Mouse (Mus musculus): ENCODE data around the gene Mvb12b.
A peak's percentile ranks its signal among the peaks of the same experiment; 100 is the strongest.

The Mvb12b gene

DNA sequence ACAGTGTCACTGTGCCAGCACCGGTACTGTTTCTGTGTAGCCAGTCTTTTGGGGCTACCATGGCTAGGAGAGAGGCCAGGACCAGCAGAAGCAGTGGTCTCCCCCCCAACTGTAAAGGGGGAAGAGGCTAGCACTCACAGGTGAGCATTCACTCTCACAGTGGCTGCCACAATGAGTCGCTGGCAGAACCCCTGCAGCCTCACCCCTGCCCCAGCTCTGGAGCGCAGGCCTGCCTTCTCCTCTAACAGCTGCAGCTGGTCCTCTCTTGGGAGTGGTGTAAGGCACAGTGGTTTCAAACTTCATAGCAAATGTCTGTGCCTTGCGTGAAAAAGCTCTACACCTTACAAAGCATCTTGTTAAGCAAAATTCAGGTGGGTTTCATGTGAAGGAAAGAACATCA, 70.7 kb downstream of the Mvb12b start:
- no peak for DNase-seq (ENCODE audit: low read depth, low spot score)

DNA sequence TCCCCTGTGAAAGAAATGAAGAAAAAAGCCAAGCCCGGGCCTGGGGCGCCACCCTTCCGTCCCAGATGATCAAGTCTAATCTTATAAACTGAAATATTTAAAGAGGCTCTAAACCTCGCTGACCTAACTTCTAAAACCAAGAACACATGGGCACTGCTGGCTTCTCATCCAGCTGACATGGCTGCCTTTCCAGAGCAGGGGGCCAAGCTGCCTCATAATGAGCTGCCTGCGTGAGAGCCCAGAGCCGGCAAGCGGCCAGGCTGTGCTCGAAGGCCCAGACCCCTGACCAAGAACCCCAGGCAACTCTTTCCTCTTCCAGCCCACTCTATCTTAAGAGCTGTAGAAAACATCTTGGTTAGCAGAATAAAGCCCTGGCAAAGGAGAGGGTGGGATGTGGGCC, 73.2 kb downstream of the Mvb12b start:
- no peak for DNase-seq (ENCODE audit: low read depth, low spot score)

DNA sequence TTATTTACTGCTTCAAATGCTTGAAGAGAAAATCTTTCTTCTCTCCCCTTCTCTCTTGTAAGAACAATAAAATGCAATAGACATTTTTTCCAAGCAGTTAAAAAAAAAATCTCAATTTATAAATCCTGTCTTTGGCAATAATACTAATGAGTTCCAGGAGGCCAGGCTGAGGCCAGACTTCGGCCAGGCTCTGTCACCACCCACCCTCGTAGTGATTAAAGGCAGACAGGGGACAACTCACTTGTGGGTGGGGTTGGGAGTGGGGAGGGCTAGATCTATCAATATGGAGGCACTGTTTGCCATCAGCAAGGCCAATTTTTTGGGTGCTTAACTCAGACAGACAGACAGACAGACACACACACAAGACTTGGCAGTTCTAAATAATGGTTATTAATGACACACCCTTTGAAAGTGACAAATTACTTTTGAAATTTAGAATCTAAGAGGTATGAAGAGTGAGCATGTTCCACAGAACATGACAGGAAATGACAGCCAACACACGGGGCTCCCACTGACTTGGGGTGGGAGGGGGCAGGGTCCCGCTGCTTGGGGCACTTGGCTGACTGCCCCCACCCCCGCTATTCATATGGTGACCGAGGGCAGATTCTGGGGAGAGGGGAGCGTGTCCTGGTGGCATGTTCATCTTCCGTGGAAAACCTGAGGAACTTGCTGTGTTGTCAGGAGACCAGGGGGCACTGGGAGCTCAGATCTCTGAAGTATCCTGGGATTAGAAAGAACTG, 74.1 kb downstream of the Mvb12b start:
- no peak for DNase-seq (ENCODE audit: low read depth, low spot score)

DNA sequence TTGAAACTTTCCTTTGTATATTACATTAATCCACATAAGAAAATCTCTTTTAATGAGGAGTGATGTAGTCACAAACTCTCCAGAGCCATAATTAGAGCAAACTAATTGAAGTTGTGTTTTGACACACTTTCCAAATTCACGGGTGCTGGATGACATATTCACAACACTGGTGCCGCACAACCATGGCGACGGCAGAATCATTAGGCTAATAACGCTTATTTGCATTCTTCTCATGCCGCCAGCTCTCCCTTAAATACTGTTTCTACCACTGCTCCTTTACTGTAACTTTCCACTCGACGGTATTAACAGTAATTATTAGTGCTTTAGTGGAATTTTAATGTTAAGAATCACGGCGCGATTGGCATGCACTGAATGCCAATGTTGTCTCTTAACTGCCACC, 74.8 kb downstream of the Mvb12b start:
- no peak for DNase-seq (ENCODE audit: low read depth, low spot score)

DNA sequence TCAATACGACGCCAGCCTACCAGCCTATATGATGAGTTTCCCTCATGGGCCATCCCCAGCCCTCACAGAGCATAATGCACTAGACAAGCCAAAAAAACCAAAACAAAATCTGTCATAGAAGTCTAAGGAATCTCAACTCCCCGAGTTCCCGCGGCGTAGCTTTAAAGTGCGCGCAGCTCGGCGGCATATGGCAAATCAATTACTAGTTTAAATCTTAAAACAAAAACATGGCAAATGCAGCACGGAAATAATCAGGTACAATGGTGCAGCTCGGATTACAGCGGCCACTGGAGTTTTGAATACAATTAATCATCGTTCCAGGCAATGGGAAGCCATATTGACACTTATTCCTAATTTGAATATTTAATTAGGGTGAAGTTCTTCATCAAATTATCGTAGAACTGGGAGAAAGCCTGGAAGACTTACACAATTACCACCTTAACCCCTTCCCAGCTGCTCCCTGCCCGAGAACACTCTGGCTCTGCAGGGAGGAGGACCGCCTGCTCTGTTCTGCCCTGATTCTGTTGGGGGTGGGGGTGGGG, 76.3 kb downstream of the Mvb12b start:
- DNase-seq (ENCODE audit: low read depth, low spot score), result no peak

DNA sequence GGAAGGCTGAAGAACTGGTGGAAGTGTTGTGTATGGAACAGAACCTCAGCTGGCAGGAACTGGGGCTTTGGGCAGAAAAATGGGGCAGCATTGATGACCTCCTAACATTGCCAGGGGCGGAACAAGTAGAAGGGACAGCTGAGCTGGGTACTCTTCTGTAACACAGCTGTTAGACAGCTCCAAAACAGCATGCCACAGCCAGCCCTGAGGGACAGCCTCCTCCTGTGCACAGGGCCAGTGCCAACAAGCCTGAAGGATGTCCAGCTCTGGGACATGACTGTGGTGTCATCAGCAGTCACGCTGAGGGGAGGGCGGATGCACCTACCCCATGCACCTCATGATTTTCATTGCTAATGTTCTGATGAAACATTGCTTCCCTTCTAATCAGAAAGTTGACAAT, 78.7 kb downstream of the Mvb12b start:
- DNase-seq (ENCODE audit: low read depth, low spot score), result no peak

DNA sequence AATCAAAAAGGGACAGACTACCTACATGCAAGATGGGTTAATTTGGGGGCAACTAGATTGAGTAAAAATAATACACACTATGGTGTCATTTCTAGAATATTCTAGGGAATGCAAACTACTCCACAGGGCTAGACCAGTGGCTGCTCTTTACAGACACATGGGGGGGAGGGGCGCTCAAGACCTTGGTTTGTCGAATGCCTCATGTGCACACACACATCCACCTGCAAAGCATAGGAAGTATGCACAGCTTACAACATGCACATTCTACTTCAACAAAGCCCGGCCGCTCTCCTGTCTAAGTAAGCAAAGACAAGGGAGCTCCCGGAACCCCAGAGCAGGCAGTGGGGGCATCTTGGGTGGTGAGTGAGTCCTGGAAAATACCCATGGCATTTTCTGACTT, 79.7 kb downstream of the Mvb12b start:
- no peak for DNase-seq (ENCODE audit: low read depth, low spot score)

DNA sequence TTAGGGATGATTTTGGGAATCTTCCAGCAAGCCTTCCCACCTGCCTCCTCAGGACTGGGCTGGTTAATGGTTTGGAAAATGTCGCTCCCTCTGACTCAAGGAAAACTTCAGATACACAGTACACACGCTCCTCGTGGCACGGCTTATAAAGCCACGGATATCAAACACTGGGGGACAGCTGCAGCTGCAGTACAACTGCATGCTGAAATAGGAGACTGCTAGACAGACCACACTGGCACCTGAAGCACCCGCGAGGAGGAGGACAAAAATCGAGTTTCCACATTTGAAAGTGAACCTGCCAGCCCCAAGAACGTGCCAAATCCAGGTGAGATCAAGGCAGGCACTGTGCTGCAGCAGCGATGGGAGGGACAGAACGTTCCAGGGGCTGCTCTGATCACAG, 82.1 kb downstream of the Mvb12b start:
- no peak for DNase-seq (ENCODE audit: low read depth, low spot score)

DNA sequence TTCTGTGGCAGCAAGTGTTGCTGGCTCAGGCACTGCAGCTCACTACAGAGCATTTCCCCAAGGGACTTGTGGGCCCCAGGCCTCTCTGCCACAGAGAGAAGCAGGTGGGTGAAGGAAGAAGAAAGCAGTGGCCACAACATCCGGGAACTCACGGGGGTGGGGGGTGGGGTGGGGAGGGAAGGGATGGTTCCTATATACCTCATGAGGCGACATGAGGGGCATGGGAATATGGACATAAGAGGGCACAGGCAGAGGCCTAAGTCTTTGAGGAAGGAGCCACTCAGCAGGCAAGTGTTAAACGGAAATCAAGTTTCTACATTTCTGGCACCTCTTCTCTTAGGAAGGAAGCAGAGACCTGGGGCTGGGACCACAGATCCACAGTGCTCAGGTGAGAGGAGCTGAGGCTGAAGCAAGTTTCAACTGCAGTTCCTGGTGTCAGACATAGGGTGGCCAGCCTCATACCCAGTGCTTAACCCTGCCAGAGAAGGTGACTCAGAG, 84.0 kb downstream of the Mvb12b start:
- no peak for DNase-seq (ENCODE audit: low read depth, low spot score)

DNA sequence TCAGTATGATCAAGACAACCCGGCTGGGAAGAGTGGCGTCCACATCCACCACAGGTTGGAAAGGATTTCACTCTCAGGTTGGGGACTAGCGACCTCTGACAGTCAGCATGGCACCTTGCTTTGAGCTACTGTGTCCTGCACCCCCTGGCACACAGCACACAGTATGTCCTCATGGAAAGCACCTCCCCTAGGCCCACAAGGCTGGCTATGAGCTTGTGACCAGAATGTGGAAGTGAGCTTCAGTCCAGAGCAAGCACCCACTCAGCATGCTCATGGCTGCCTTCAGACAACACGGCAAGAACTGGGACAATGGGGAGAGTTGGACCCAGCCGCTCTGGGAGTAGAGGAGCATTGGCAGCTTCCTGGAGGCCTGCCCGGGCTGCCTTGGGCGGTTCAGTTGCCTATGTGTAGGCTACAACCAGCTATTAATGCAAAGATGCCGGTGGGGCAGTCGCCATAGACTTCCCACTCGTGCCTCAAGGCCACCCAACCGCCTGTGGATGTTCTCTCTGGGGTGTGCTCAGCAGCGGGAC, 84.6 kb downstream of the Mvb12b start:
- DNase-seq (ENCODE audit: low read depth, low spot score), result no peak

DNA sequence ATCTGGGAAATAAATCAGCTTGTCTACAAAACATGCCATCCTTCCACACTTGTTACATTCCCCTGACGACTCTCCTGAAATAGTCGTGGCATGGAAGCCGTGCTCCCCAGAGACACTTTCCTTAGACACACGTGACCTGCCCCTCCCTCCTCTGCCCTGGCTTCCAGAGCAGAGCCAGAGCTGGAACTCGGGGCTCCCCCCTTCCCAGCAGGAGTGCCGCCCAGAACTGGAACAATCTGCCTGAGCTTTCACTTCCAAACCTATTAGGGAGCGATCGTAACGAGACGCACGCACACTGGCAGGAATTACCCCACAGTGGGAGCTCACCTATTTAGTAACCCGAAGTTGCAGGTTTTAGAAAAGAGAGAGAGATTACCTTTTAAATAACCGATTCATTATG, 86.0 kb downstream of the Mvb12b start:
- DNase-seq (ENCODE audit: low read depth, low spot score), result no peak

DNA sequence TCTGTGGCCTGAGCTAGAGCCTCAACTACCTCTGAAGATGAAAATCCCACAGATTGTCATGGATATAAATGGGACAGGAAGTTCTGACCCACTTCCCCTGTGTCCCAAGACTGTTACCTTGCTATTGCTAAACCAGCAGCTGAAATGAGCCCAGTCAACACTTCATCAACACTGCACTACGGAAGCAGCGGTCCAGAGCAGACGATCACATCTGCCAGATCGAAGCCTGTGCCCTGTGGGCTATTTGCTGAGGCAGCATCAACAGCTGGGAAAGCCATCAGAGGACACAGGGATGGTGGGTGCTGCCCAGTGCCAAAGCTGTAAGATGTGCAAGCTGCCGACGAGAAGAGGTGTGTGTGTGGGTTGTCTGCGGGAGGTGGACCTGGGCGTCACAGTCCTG, 86.4 kb downstream of the Mvb12b start:
- DNase-seq (ENCODE audit: low read depth, low spot score), result no peak

DNA sequence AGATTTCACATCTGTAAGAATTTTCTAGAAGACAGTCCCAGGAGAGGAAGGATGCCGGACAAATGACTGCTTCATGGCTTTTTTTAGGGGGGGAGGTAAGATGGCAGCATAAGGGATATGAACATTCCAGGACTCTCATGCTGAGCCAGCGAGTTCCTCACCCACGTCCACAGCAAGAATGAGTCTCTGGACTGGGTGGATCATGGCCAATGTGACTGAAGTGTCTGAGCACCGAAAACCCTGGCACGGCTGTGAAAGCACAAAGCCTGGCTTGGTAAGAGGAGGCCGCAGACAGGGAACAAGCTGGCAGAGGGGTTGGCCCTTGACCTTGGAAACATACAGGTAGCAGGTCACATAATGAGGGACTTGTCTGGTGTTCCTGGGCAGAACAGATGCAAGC, 87.5 kb downstream of the Mvb12b start:
- no peak for DNase-seq (ENCODE audit: low read depth, low spot score)

DNA sequence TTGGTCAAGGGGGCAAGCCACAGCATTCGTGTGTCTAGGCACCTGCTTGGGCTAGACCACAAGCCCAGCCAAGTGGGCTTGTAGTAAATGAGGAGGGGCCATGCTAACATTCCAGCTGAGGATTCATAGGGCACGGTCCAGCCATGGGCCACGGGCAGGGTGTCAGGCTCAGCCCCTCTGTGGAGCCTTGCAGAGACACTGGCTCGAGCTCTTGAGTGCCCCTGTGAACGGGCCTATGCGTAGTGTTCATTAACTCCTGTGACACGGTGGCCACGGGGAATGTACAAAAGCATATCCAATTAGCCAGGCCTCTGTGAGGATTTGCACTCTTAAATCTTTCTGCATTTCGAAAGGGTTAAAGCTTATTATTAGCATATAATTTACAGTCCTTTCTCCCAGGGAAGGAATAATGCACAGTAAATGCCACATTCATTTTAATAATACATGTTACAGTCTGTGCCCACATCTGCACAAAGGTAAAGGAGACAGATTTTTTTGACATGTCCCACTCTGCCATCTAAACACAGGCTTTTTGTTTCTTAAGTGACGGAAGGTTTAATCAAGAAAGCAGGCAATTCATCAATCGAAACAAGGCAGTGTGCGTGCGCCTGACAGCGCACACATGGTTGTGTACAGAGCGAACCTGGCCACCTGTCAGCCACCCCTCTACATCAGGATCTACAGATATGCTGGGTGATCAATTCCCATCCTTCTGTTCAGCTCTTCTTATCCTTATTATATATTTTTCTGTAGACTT, 91.9 kb downstream of the Mvb12b start:
- DNase-seq (ENCODE audit: low read depth, low spot score), result no peak

DNA sequence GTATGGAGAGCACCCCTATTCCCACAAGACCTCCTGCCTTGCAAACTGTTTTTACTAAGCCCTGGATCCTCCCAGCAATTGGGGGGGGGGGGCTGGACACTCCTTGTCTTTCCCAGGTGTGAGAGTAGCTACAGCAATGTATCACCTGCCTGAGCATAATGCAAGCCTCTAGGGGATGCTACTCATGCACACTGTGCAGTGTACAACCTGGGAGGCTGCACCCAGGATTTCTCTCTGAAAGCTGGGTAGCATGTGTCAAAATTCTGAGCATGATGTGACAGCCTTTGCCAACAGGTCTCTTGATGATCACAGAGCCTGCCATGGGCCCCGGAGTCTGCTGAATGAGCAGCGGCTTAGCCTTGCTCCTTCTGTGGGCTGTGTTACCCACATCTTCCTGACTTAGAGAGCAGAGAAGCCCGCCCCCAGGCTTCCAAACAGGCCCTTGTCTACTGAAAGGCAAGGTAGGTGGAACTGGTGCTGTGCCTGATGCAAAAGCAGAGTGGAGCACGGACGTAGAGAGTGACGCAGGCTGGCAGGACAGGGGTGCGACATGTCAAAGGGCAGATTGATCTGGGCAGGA, 92.7 kb downstream of the Mvb12b start:
- DNase-seq (ENCODE audit: low read depth, low spot score), result peak; percentile 56

DNA sequence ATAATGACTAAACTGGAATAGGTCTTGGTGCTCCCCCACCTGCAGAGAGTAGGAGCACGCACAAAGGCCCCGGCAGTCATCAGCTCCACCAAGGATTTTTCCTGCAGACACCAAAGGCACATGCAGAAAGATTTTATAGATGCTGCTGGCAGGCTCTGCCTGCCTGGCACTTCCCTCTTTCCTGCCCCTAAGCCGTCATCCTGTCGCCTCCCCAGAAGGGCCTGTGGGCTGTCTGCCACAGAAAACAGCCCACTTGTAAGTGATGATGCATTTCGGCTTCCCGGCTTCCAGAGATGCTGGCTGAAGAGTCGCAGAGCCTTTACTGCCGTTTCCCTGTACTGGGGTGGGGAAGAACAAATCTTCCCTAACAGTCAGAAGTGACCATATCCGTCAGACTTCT, 93.3 kb downstream of the Mvb12b start:
- DNase-seq (ENCODE audit: low read depth, low spot score), result peak; percentile 91

DNA sequence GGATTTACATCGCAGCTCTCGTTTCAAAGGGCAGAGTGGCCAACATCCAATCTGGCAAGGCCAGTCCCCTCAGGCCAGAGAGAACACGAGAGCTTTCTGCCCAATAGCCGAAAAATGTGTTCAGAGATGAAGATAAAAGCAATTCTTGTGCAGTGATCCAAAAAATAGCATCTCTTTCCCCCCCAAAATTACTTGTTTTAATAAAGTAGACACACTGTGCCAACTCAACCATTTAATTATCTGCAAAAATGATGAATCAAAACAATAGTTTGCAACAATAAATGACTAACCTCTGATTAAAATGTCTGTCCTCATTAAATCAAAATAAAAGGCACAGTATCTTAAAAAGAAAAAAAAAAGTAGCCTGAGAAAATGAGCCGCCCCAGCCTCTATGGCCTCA, 97.4 kb downstream of the Mvb12b start:
- DNase-seq (ENCODE audit: low read depth, low spot score), result no peak

DNA sequence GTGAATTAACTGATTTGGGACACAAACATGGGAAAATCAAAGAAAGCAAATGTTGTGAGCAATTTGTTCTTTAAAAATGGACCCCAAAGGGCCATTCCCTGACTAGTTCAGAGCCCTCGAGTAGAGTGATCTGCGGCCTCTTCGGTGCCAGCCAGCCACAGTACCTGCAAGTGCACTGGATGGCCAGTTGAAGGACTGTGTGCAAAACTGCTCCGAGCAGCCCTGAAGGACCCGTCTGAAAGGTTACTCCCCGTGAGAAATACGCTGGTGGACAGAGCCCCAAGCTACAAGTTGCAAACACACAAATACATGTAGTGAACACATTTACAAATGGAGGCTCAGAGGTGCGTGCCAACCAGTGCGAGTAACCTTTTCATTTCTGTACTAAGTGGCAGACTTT, 98.0 kb downstream of the Mvb12b start:
- DNase-seq (ENCODE audit: low read depth, low spot score), result no peak

DNA sequence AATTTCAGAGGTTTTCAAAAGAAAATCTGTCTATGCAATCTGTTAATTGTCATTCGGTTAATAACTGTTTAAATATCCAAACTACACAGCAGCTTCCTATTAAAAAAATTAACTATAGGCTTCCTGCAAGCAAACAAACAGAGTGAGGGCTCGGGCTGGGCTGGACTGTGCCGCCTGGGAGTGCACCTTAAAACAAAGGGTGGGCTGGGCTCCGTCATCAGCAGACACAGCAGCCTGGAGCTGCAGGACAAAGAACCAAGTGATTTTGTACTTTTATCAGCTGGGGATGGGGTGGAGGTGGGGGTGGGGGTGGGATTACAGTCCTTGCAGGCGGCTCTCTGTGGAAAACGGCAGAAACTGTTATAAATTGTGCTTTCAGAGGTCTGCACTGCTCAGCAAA, 98.5 kb downstream of the Mvb12b start:
- DNase-seq (ENCODE audit: low read depth, low spot score), result no peak

DNA sequence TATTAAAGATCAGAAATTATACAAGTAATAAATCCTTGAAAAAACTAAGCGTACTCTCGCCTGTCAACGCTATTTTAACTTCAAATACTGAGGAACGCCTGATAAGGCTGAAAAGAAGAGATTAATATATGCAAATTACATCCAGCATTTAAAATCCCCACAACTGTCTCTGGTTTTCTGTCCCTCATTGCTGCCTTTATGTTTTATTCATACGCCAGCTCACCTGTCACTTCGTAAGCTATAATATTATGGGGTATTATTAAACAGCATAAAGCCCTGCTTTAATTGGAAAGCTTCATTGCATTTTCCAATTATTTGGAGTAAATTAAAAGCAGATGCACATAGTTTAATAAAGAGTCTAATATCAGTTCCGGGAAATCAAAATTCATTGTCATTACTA, 98.9 kb downstream of the Mvb12b start:
- no peak for DNase-seq (ENCODE audit: low read depth, low spot score)

DNA sequence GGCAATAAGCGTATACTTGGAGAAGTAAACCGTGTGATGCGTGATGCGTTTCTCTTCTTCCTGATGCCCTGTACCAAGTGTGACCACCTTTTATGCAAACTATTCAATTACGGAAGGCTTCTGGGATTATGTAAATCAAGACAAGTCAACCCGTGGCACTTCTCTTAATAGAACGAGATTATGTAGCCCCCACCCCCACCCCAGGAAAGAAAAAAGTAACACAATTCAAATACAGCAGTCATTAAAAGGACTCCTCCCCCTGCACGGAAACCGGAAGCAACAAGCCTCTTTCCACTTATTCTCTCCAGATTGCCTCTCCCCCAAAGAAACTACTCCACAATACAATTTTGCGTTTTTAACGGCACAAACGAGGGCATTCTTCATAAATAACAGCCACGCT, 99.6 kb downstream of the Mvb12b start:
- no peak for DNase-seq (ENCODE audit: low read depth, low spot score)

DNA sequence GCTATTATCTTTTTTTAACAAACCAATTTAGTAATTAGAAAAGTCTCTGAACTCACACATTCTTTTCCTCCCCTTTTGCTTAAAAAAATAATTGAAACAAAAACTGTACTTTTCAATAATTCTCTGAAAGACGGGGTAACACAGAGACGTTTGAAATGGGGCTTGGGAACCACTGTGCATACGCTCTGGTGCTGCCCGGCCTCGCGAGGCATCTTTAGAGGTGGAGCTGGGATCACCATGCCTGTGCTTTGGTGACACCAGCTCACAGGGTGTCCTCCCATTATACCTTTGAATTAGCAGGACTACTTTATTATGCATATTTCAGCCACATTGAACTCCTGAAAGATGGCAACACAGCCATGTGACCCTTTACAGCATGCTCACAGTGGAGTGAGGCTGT, 101.7 kb downstream of the Mvb12b start:
- no peak for DNase-seq (ENCODE audit: low read depth, low spot score)
